18 mouse cellular contexts compared by ENCODE assay signal in genomic region chr14:121092517-121092916, GRCm38 (mm10). TPM values are rescaled to one million over a fixed set of nuclear protein-coding genes. Genes with fewer than 3 reads are reported as not detected.
DNase-seq lines count a peak whose midpoint lies in the region; ATAC-seq and TF ChIP-seq lines count a peak whose summit lies in the region.
"Had no signal": no experiment of that assay in that cellular context is flagged by ENCODE, and none has a peak within 500 bp of the region (broad histone marks: within the 10 kb centered on the region; RNA-seq: fewer than 3 reads in every experiment).

No protein-coding gene starts in this region.

- no peaks in the 10 kb centered on the region for H3K27me3 ChIP-seq in heart, embryonic 13.5 days (replicated peaks)
- H3K27me3 ChIP-seq in stomach, embryonic 14.5 days (ENCODE audit: control insufficient read depth, insufficient read depth, low read length) = no peaks in the 10 kb centered on the region
- H3K27me3 ChIP-seq in stomach, postnatal 0 days (ENCODE audit: control insufficient read depth, insufficient read depth, low read length) = no peaks in the 10 kb centered on the region
- no peaks in the 10 kb centered on the region for H3K27me3 ChIP-seq in limb, embryonic 12.5 days
- H3K27me3 ChIP-seq: liver, embryonic 12.5 days; neural tube, embryonic 12.5 days had no signal

- WGBS in heart, embryonic 13.5 days = 53% methylated on average over 9 of the region's 9 CpGs
- 58% methylated on average over 9 of the region's 9 CpGs for WGBS in stomach, embryonic 14.5 days
- 62% methylated on average over 9 of the region's 9 CpGs for WGBS in stomach, postnatal 0 days
- WGBS in limb, embryonic 12.5 days = 47% methylated on average over 9 of the region's 9 CpGs

- DNase-seq in heart, postnatal 14 days = no peak
- no peak for DNase-seq in stomach, postnatal 0 days (ENCODE audit: low spot score)
- DNase-seq in left cerebral cortex, adult 11 months (ENCODE audit: low spot score) = no peak
- DNase-seq: adrenal gland, postnatal 10 days; cerebellum, adult 11-12 months; kidney, adult 18-20 months; kidney, postnatal 10 days; layer of hippocampus, adult 9-11 months; lung, embryonic 14.5 days; lung, postnatal 4 days; right cerebral cortex, postnatal 14 days had no signal

- H3K9ac ChIP-seq in heart, embryonic 13.5 days = peak overlapping the region; percentile 50; the same call in 1 of the 2 replicates
- no peak overlapping the region for H3K9ac ChIP-seq in stomach, embryonic 14.5 days (replicated peaks; ENCODE audit: low read depth, low read length)
- no peak overlapping the region for H3K9ac ChIP-seq in stomach, postnatal 0 days (ENCODE audit: low read length)
- no peak overlapping the region for H3K9ac ChIP-seq in limb, embryonic 12.5 days (replicated peaks)
- H3K9ac ChIP-seq: liver, embryonic 12.5 days; lung, embryonic 14.5 days; neural tube, embryonic 12.5 days had no signal

- H3K4me3 ChIP-seq in heart, embryonic 13.5 days = no peak overlapping the region
- H3K4me3 ChIP-seq in stomach, embryonic 14.5 days (ENCODE audit: low read depth, low read length) = no peak overlapping the region
- no peak overlapping the region for H3K4me3 ChIP-seq in stomach, postnatal 0 days (ENCODE audit: low read depth, low read length)
- H3K4me3 ChIP-seq in limb, embryonic 12.5 days (replicated peaks) = no peak overlapping the region
- H3K4me3 ChIP-seq: liver, embryonic 12.5 days; midbrain, embryonic 10.5 days; neural tube, embryonic 12.5 days had no signal

- H3K36me3 ChIP-seq in heart, embryonic 13.5 days = peaks cover 23% of the 10 kb centered on the region
- peaks cover 4% of the 10 kb centered on the region; the same call in 1 of the 2 replicates for H3K36me3 ChIP-seq in stomach, embryonic 14.5 days (ENCODE audit: control insufficient read depth, insufficient read depth, low read length)
- H3K36me3 ChIP-seq in stomach, postnatal 0 days (ENCODE audit: control insufficient read depth, insufficient read depth, low read length) = no peaks in the 10 kb centered on the region; the same call in 1 of the 2 replicates
- peaks cover 41% of the 10 kb centered on the region for H3K36me3 ChIP-seq in limb, embryonic 12.5 days

- H3K4me2 ChIP-seq in heart, embryonic 13.5 days = peak overlapping the region; percentile 11; the same call in 1 of the 2 replicates
- H3K4me2 ChIP-seq in stomach, embryonic 14.5 days (replicated peaks; ENCODE audit: low read depth, low read length) = no peak overlapping the region
- no peak overlapping the region for H3K4me2 ChIP-seq in stomach, postnatal 0 days (replicated peaks; ENCODE audit: low read depth)
- H3K4me2 ChIP-seq in limb, embryonic 12.5 days = 0 out of 2 replicates have a peak overlapping the region, but pooled peaks have one; percentile 3
- H3K4me2 ChIP-seq: liver, embryonic 12.5 days; lung, embryonic 14.5 days; neural tube, embryonic 12.5 days had no signal

- H3K27ac ChIP-seq in heart, embryonic 13.5 days (replicated peaks) = peak overlapping the region; percentile 56
- no peak overlapping the region for H3K27ac ChIP-seq in stomach, embryonic 14.5 days (ENCODE audit: low read length)
- H3K27ac ChIP-seq in stomach, postnatal 0 days (replicated peaks) = no peak overlapping the region
- H3K27ac ChIP-seq in limb, embryonic 12.5 days = peak overlapping the region; percentile 74
- H3K27ac ChIP-seq: liver, embryonic 12.5 days; midbrain, embryonic 10.5 days; neural tube, embryonic 12.5 days had no signal

- intact Hi-C loops in heart, postnatal 14 days (cut with DNase I) = no loop called here

- ATAC-seq in heart, embryonic 13.5 days (ENCODE audit: extremely low read depth, insufficient number of reproducible peaks, low FRiP score, low TSS enrichment) = no peak
- 0 out of 2 replicates have a peak, but pooled peaks have one; percentile 19 for ATAC-seq in stomach, embryonic 14.5 days (ENCODE audit: insufficient number of reproducible peaks, insufficient read depth, low FRiP score, low read depth)
- ATAC-seq in stomach, postnatal 0 days (ENCODE audit: low FRiP score, low TSS enrichment) = no peak
- ATAC-seq in limb, embryonic 12.5 days (ENCODE audit: insufficient number of reproducible peaks, insufficient read depth, low FRiP score, low TSS enrichment, low read depth) = 0 out of 2 replicates have a peak, but pooled peaks have one; percentile 48
- no peak for ATAC-seq in erythroid progenitor cell, adult 5-6 weeks (replicated peaks; ENCODE audit: low FRiP score, poor library complexity, severe bottlenecking)
- ATAC-seq: liver, embryonic 12.5 days had no signal

- no peak for TF ChIP-seq EP300 in stomach, postnatal 0 days (optimal IDR thresholded peaks at IDR 0.05)

- TF ChIP-seq CTCF in stomach, postnatal 0 days (IDR thresholded peaks at IDR 0.05; ENCODE audit: low read depth) = no peak

- H3K4me1 ChIP-seq in heart, embryonic 13.5 days = peaks cover 47% of the 10 kb centered on the region
- peaks cover 2% of the 10 kb centered on the region; the same call in 1 of the 2 replicates for H3K4me1 ChIP-seq in stomach, embryonic 14.5 days (ENCODE audit: control insufficient read depth, insufficient read depth, low read length)
- H3K4me1 ChIP-seq in stomach, postnatal 0 days (replicated peaks; ENCODE audit: control insufficient read depth, insufficient read depth) = no peaks in the 10 kb centered on the region
- peaks cover 37% of the 10 kb centered on the region for H3K4me1 ChIP-seq in limb, embryonic 12.5 days (replicated peaks)
- H3K4me1 ChIP-seq: neural tube, embryonic 12.5 days had no signal

- H3K9me3 ChIP-seq in heart, embryonic 13.5 days = peaks cover 3% of the 10 kb centered on the region; the same call in 1 of the 2 replicates
- H3K9me3 ChIP-seq in stomach, embryonic 14.5 days (ENCODE audit: control insufficient read depth, low read depth, low read length) = peaks cover 4% of the 10 kb centered on the region; the same call in 1 of the 2 replicates
- H3K9me3 ChIP-seq in stomach, postnatal 0 days (ENCODE audit: control insufficient read depth, low read length) = no peaks in the 10 kb centered on the region; the same call in 1 of the 2 replicates
- H3K9me3 ChIP-seq in limb, embryonic 12.5 days = peaks cover 8% of the 10 kb centered on the region
- H3K9me3 ChIP-seq: liver, embryonic 12.5 days; midbrain, embryonic 10.5 days had no signal

RNA-seq across cellular contexts. Expression of gene Farp1, which starts 57.5 kb away (rescaled TPM):
- 15.3 and 17.6 TPM in 2 replicates for polyA plus RNA-seq in heart, embryonic 13.5 days (2015; fragmentation: Nextera tagmentation; extraction: Ambion mirVana)
- total RNA-seq in heart, postnatal 14 days (2021) = 10 to 100 TPM; 16.5 to 17.7 TPM
- 22.2 and 26.1 TPM in 2 replicates for polyA plus RNA-seq in stomach, embryonic 14.5 days (2014; fragmentation: Nextera tagmentation; extraction: Ambion mirVana)
- 4.6 and 5.8 TPM in 2 replicates for polyA plus RNA-seq in stomach, postnatal 0 days (2015; fragmentation: Nextera tagmentation; extraction: Ambion mirVana)
- 58.2 and 62.1 TPM in 2 replicates for polyA plus RNA-seq in limb, embryonic 12.5 days (2016; fragmentation: Nextera tagmentation; extraction: Ambion mirVana)
- total RNA-seq in erythroid progenitor cell, adult 5-6 weeks (2015; ENCODE audit: low replicate concordance) = not detected in 2 replicates
- 0.13 TPM in 1 of 2 replicates, not detected in the other for total RNA-seq in erythroid progenitor cell, adult 5-6 weeks (2017; ENCODE audit: low replicate concordance)

Comparison
In these comparisons a context has a peak if more than half of its experiments do, and no peak if none do; other contexts are left out.
1. ATAC-seq: peak in stomach, embryonic 14.5 days (single experiment) and limb, embryonic 12.5 days (single experiment); none in heart, embryonic 13.5 days (single experiment), stomach, postnatal 0 days (single experiment) and erythroid progenitor cell, adult 5-6 weeks (single experiment).
2. H3K27ac ChIP-seq: peak in heart, embryonic 13.5 days (single experiment) and limb, embryonic 12.5 days (single experiment); none in stomach, embryonic 14.5 days (single experiment) and stomach, postnatal 0 days (single experiment).
3. H3K4me2 ChIP-seq: peak in heart, embryonic 13.5 days (single experiment) and limb, embryonic 12.5 days (single experiment); none in stomach, embryonic 14.5 days (single experiment) and stomach, postnatal 0 days (single experiment).